Mouse (Mus musculus): Measurements from ENCODE around the gene Nop16.

GRCm38 (mm10) chr13:54570736-54571135 lies 19.2 kb downstream of the Nop16 start:
- no peak for TF ChIP-seq POLR2A (IDR thresholded peaks at IDR 0.05; ENCODE audit: low read depth, low read length)
- no peak for TF ChIP-seq CTCF (conservative IDR thresholded peaks at IDR 0.05; ENCODE audit: insufficient read depth, insufficient read length, low read depth, low read length)
